Mouse (Mus musculus): Measurements from ENCODE around the gene Ifi35. TPM values are rescaled to one million over a fixed set of nuclear protein-coding genes. Genes with fewer than 3 reads are reported as not detected.

Ifi35 gene
- total RNA-seq, 1 experiment, result 9.1 TPM

- in situ Hi-C loops (cut with MboI; ENCODE audit: low sequenced_read_pairs in 2 of 2, unreplicated experiment in 2 of 2), result no loop called here
- Histone ChIP-seq H3K9me3 (ENCODE audit: control insufficient read depth, insufficient read depth, low read depth, low read length) (no peaks in the 10 kb centered on the region), H3K4me1 (ENCODE audit: control insufficient read depth in 2 of 2, insufficient read depth in 2 of 2, low read length in 2 of 2, poor library complexity in 1 of 2) (peaks cover 17 to 23% of the 10 kb centered on the region in 2 experiments; a peak in 3 of 4 replicates), H3K9ac (ENCODE audit: insufficient read depth, low read depth, low read length, poor library complexity, severe bottlenecking) (no peak overlapping the region), H3K4me3 (ENCODE audit: insufficient read depth in 1 of 2, low read depth in 1 of 2, low read length in 2 of 2, poor library complexity in 1 of 2, severe bottlenecking in 1 of 2) (no peak overlapping the region), H3K36me3 (ENCODE audit: control insufficient read depth, insufficient read depth, low read length, poor library complexity, severe bottlenecking) (no peaks in the 10 kb centered on the region), H3K27ac (ENCODE audit: insufficient read depth, low read depth, low read length, poor library complexity, severe bottlenecking) (no peak overlapping the region)
- TF ChIP-seq CHD2 (IDR thresholded peaks at IDR 0.05; ENCODE audit: low read depth, low read length) (no peak), MAFK (IDR thresholded peaks at IDR 0.05; ENCODE audit: insufficient read depth, low read depth, low read length) (no peak), HCFC1 (IDR thresholded peaks at IDR 0.05; ENCODE audit: borderline replicate concordance, insufficient read depth, low read length) (no peak), ZC3H11A (IDR thresholded peaks at IDR 0.05; ENCODE audit: borderline replicate concordance, low read depth, low read length) (no peak), ZNF384 (IDR thresholded peaks at IDR 0.05; ENCODE audit: low read depth, low read length) (no peak)
- DNase-seq (ENCODE audit: low read depth, low spot score), result no peak
These were observed 29.5 kb downstream of the Ifi35 start for GRCm38 (mm10) chr11:101477552-101478211.

GRCm38 (mm10) chr11:101479171-101479635 lies 31.0 kb downstream of the Ifi35 start:
- H3K9me3 ChIP-seq (ENCODE audit: control insufficient read depth, insufficient read depth, low read depth, low read length), result no peaks in the 10 kb centered on the region
- in situ Hi-C loops (cut with MboI; ENCODE audit: low sequenced_read_pairs in 2 of 2, unreplicated experiment in 2 of 2), result no loop called here
- no peak overlapping the region; the same call in 1 of the 2 replicates for H3K27ac ChIP-seq (ENCODE audit: insufficient read depth, low read depth, low read length, poor library complexity, severe bottlenecking)
- H3K4me3 ChIP-seq (ENCODE audit: insufficient read depth in 1 of 2, low read depth in 1 of 2, low read length in 2 of 2, poor library complexity in 1 of 2, severe bottlenecking in 1 of 2), result peak overlapping the region; percentile 36 to 59
- H3K36me3 ChIP-seq (ENCODE audit: control insufficient read depth, insufficient read depth, low read length, poor library complexity, severe bottlenecking), result no peaks in the 10 kb centered on the region
- DNase-seq (ENCODE audit: low read depth, low spot score), result peak; percentile 39
- TF ChIP-seq HCFC1 (IDR thresholded peaks at IDR 0.05; ENCODE audit: borderline replicate concordance, insufficient read depth, low read length), result no peak
- no peak for TF ChIP-seq ZC3H11A (IDR thresholded peaks at IDR 0.05; ENCODE audit: borderline replicate concordance, low read depth, low read length)
- peak; percentile 62; the same call in 1 of the 2 replicates for TF ChIP-seq MAFK (IDR thresholded peaks at IDR 0.05; ENCODE audit: insufficient read depth, low read depth, low read length)
- TF ChIP-seq CHD2 (IDR thresholded peaks at IDR 0.05; ENCODE audit: low read depth, low read length), result no peak
- no peak for TF ChIP-seq ZNF384 (IDR thresholded peaks at IDR 0.05; ENCODE audit: low read depth, low read length)
- peak overlapping the region; percentile 4 for H3K9ac ChIP-seq (ENCODE audit: insufficient read depth, low read depth, low read length, poor library complexity, severe bottlenecking)
- H3K4me1 ChIP-seq (ENCODE audit: control insufficient read depth in 2 of 2, insufficient read depth in 2 of 2, low read length in 2 of 2, poor library complexity in 1 of 2), result peaks cover 17 to 27% of the 10 kb centered on the region in 2 experiments; a peak in 3 of 4 replicates

GRCm38 (mm10) chr11:101480912-101481311 lies 32.7 kb downstream of the Ifi35 start:
- H3K4me1 ChIP-seq (ENCODE audit: control insufficient read depth in 2 of 2, insufficient read depth in 2 of 2, low read length in 2 of 2, poor library complexity in 1 of 2), result peaks cover 18 to 27% of the 10 kb centered on the region in 2 experiments; a peak in 3 of 4 replicates

DNA sequence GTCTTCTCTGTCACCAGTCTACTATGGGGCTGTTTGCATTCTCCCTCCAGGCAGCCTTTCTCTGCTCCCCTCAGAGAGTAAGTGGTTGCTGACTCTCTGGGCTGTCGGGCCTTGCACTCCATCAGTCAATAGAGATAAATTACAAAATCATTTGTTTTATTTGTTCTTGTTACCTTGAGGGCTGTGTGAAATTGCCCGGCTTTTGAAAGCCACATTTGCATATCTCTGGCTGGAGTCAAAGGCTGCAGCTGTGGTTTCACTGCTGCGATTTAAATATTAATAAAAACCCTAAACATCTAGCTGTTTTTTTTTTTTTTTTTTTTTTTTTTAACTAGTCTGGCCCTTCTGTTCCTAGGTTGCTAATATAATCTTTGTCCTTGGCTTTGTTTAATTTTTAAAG lies 35.6 kb downstream of the Ifi35 start:
- Histone ChIP-seq H3K9ac (ENCODE audit: insufficient read depth, low read depth, low read length, poor library complexity, severe bottlenecking) (no peak overlapping the region), H3K9me3 (ENCODE audit: control insufficient read depth, insufficient read depth, low read depth, low read length) (no peaks in the 10 kb centered on the region), H3K27ac (ENCODE audit: insufficient read depth, low read depth, low read length, poor library complexity, severe bottlenecking) (no peak overlapping the region), H3K4me3 (ENCODE audit: insufficient read depth in 1 of 2, low read depth in 1 of 2, low read length in 2 of 2, poor library complexity in 1 of 2, severe bottlenecking in 1 of 2) (no peak overlapping the region), H3K4me1 (ENCODE audit: control insufficient read depth in 2 of 2, insufficient read depth in 2 of 2, low read length in 2 of 2, poor library complexity in 1 of 2) (peaks cover 9 to 15% of the 10 kb centered on the region in 2 experiments; a peak in 3 of 4 replicates), H3K36me3 (ENCODE audit: control insufficient read depth, insufficient read depth, low read length, poor library complexity, severe bottlenecking) (peaks cover 15% of the 10 kb centered on the region)
- in situ Hi-C loops (cut with MboI; ENCODE audit: low sequenced_read_pairs in 2 of 2, unreplicated experiment in 2 of 2), result no loop called here
- TF ChIP-seq ZNF384 (IDR thresholded peaks at IDR 0.05; ENCODE audit: low read depth, low read length) (peak; percentile 51), HCFC1 (IDR thresholded peaks at IDR 0.05; ENCODE audit: borderline replicate concordance, insufficient read depth, low read length) (no peak)
- no peak for DNase-seq (ENCODE audit: low read depth, low spot score)

More at GRCm38 (mm10) chr11:101480912-101481311, 32.7 kb downstream of the Ifi35 start:
- TF ChIP-seq ZC3H11A (IDR thresholded peaks at IDR 0.05; ENCODE audit: borderline replicate concordance, low read depth, low read length), result no peak
- Histone ChIP-seq H3K36me3 (ENCODE audit: control insufficient read depth, insufficient read depth, low read length, poor library complexity, severe bottlenecking) (no peaks in the 10 kb centered on the region), H3K27ac (ENCODE audit: insufficient read depth, low read depth, low read length, poor library complexity, severe bottlenecking) (no peak overlapping the region), H3K9ac (ENCODE audit: insufficient read depth, low read depth, low read length, poor library complexity, severe bottlenecking) (no peak overlapping the region), H3K9me3 (ENCODE audit: control insufficient read depth, insufficient read depth, low read depth, low read length) (no peaks in the 10 kb centered on the region), H3K4me3 (ENCODE audit: insufficient read depth in 1 of 2, low read depth in 1 of 2, low read length in 2 of 2, poor library complexity in 1 of 2, severe bottlenecking in 1 of 2) (no peak overlapping the region)
- in situ Hi-C loops (cut with MboI; ENCODE audit: low sequenced_read_pairs in 2 of 2, unreplicated experiment in 2 of 2), result no loop called here
- no peak for DNase-seq (ENCODE audit: low read depth, low spot score)

- in situ Hi-C loops (cut with MboI; ENCODE audit: low sequenced_read_pairs in 2 of 2, unreplicated experiment in 2 of 2), result no loop called here
- Histone ChIP-seq H3K4me1 (ENCODE audit: control insufficient read depth in 2 of 2, insufficient read depth in 2 of 2, low read length in 2 of 2, poor library complexity in 1 of 2) (peaks cover 8 to 11% of the 10 kb centered on the region in 2 experiments; a peak in 3 of 4 replicates), H3K9ac (ENCODE audit: insufficient read depth, low read depth, low read length, poor library complexity, severe bottlenecking) (no peak overlapping the region), H3K36me3 (ENCODE audit: control insufficient read depth, insufficient read depth, low read length, poor library complexity, severe bottlenecking) (peaks cover 15% of the 10 kb centered on the region), H3K9me3 (ENCODE audit: control insufficient read depth, insufficient read depth, low read depth, low read length) (no peaks in the 10 kb centered on the region), H3K27ac (ENCODE audit: insufficient read depth, low read depth, low read length, poor library complexity, severe bottlenecking) (no peak overlapping the region), H3K4me3 (ENCODE audit: insufficient read depth in 1 of 2, low read depth in 1 of 2, low read length in 2 of 2, poor library complexity in 1 of 2, severe bottlenecking in 1 of 2) (no peak overlapping the region)
- no peak for DNase-seq (ENCODE audit: low read depth, low spot score)
- TF ChIP-seq CHD2 (IDR thresholded peaks at IDR 0.05; ENCODE audit: low read depth, low read length) (no peak), MAFK (IDR thresholded peaks at IDR 0.05; ENCODE audit: insufficient read depth, low read depth, low read length) (no peak), HCFC1 (IDR thresholded peaks at IDR 0.05; ENCODE audit: borderline replicate concordance, insufficient read depth, low read length) (no peak), ZNF384 (IDR thresholded peaks at IDR 0.05; ENCODE audit: low read depth, low read length) (no peak; the same call in 1 of the 2 replicates), ZC3H11A (IDR thresholded peaks at IDR 0.05; ENCODE audit: borderline replicate concordance, low read depth, low read length) (no peak)
These were observed 36.0 kb downstream of the Ifi35 start for GRCm38 (mm10) chr11:101484245-101484644.

All from ES-E14 (cell line).